Mouse (Mus musculus) heart, embryonic 10.5 days (tissue): ENCODE results near the gene Pidd1. TPM values are rescaled to one million over a fixed set of nuclear protein-coding genes. Genes with fewer than 3 reads are reported as not detected.

Experiments
- DNase-seq: peaks from one replicate; pipeline ENCODE4 v3.0.0-alpha.2; 2017; ENCODE audit warnings: low spot score
- H3K27ac ChIP-seq: fragments of 300-500 bp; sonication (generic); 2 replicates; pipeline ENCODE4 v1.5.1; 2016; ENCODE audit warnings: mild to moderate bottlenecking
- H3K27me3 ChIP-seq: fragments of 300-500 bp; sonication (generic); 2 replicates; pipeline ENCODE4 v1.6.1; 2016; ENCODE audit warnings: mild to moderate bottlenecking; ENCODE audit not compliant: poor library complexity, insufficient read depth, severe bottlenecking
- H3K36me3 ChIP-seq: fragments of 300-500 bp; sonication (generic); 2 replicates; pipeline ENCODE4 v1.6.1; 2016; ENCODE audit warnings: mild to moderate bottlenecking, moderate library complexity
- H3K4me1 ChIP-seq: fragments of 300-500 bp; sonication (generic); 2 replicates; pipeline ENCODE4 v1.6.1; 2016; ENCODE audit warnings: mild to moderate bottlenecking
- H3K4me3 ChIP-seq: fragments of 300-500 bp; sonication (generic); 2 replicates; pipeline ENCODE4 v1.5.1; 2016; ENCODE audit warnings: mild to moderate bottlenecking, moderate library complexity
- H3K9me3 ChIP-seq: fragments of 300-500 bp; sonication (generic); 2 replicates; pipeline ENCODE4 v1.6.1; 2016; ENCODE audit warnings: mild to moderate bottlenecking, moderate library complexity
- WGBS: fragments of 180-500 bp; shearing (Covaris S2); methylation state at CpG from one replicate; pipeline ENCODE4 v1.1.7; 2016; 5-methylcytosine and 5-hydroxymethylcytosine counted together
- polyA plus RNA-seq: library from polyadenylated mRNA; unstranded; fragments of >200 nt; fragmentation: Nextera tagmentation; extraction: Ambion mirVana; gene quantifications from 2 replicates; pipeline ENCODE4 v1.2.1, GENCODE M21; 2016

Pidd1 gene
- polyA plus RNA-seq, 1 experiment from 2014 or later = 18.0 TPM

- H3K27ac ChIP-seq = peak overlapping the region; percentile 95
- peaks cover 64% of the 10 kb centered on the region for H3K4me1 ChIP-seq
- no peak overlapping the region for H3K4me3 ChIP-seq
- 88% methylated on average over 18 of the region's 18 CpGs for WGBS
- H3K27me3 ChIP-seq = peaks cover 18% of the 10 kb centered on the region
- peaks cover 37% of the 10 kb centered on the region for H3K36me3 ChIP-seq
- no peak for DNase-seq
- H3K9me3 ChIP-seq = no peaks in the 10 kb centered on the region
Observed at GRCm38 (mm10) chr7:141469901-141470636, 26.2 kb upstream of the Pidd1 start.

- Histone ChIP-seq H3K9me3 (no peaks in the 10 kb centered on the region), H3K27ac (peak overlapping the region; percentile 95), H3K27me3 (peaks cover 25% of the 10 kb centered on the region), H3K4me3 (peak overlapping the region; percentile 87), H3K4me1 (peaks cover 71% of the 10 kb centered on the region), H3K36me3 (peaks cover 37% of the 10 kb centered on the region)
- WGBS = 85% methylated on average over 6 of the region's 6 CpGs
- DNase-seq = no peak
Observed at GRCm38 (mm10) chr7:141469352-141469751, 25.5 kb upstream of the Pidd1 start.

GRCm38 (mm10) chr7:141468522-141469211 is 24.8 kb upstream of the Pidd1 start:
- DNase-seq = peak; percentile 95
- H3K4me1 ChIP-seq = peaks cover 71% of the 10 kb centered on the region
- WGBS = 6% methylated on average over 8 of the region's 8 CpGs

GRCm38 (mm10) chr7:141468164-141468521 is 24.3 kb upstream of the Pidd1 start:
- peaks cover 37% of the 10 kb centered on the region for H3K36me3 ChIP-seq
- H3K27me3 ChIP-seq = peaks cover 37% of the 10 kb centered on the region
- H3K9me3 ChIP-seq = no peaks in the 10 kb centered on the region
- DNase-seq = no peak
- WGBS = 11% methylated on average over 5 of the region's 5 CpGs
- peaks cover 71% of the 10 kb centered on the region for H3K4me1 ChIP-seq
- H3K4me3 ChIP-seq = peak overlapping the region; percentile 87
- peak overlapping the region; percentile 95 for H3K27ac ChIP-seq

More at GRCm38 (mm10) chr7:141468522-141469211, 24.8 kb upstream of the Pidd1 start:
- Histone ChIP-seq H3K4me3 (peak overlapping the region; percentile 87), H3K36me3 (peaks cover 37% of the 10 kb centered on the region), H3K27me3 (peaks cover 32% of the 10 kb centered on the region), H3K9me3 (no peaks in the 10 kb centered on the region), H3K27ac (peak overlapping the region; percentile 95)

GRCm38 (mm10) chr7:141467230-141468030 is 23.6 kb upstream of the Pidd1 start, which contains the start of gene Cd151:
Gene Cd151 (plus strand): TSS chr7:141467392.
- H3K9me3 ChIP-seq = no peaks in the 10 kb centered on the region
- H3K27ac ChIP-seq = peak within 1 kb of the TSS; percentile 95
- peaks cover 32% of the 10 kb centered on the region for H3K36me3 ChIP-seq
- H3K4me3 ChIP-seq = peak within 1 kb of the TSS; percentile 87
- DNase-seq = peak; percentile 95
- H3K4me1 ChIP-seq = peaks cover 72% of the 10 kb centered on the region
- H3K27me3 ChIP-seq = peaks cover 44% of the 10 kb centered on the region
- WGBS = under 1% methylated on average over 52 of the region's 52 CpGs

GRCm38 (mm10) chr7:141466607-141467148 is 22.9 kb upstream of the Pidd1 start:
- 62% methylated on average over 10 of the region's 10 CpGs for WGBS
- peak overlapping the region; percentile 95 for H3K27ac ChIP-seq
- peaks cover 52% of the 10 kb centered on the region for H3K27me3 ChIP-seq
- peaks cover 26% of the 10 kb centered on the region for H3K36me3 ChIP-seq
- peaks cover 79% of the 10 kb centered on the region for H3K4me1 ChIP-seq
- peak overlapping the region; percentile 87 for H3K4me3 ChIP-seq
- no peak for DNase-seq
- H3K9me3 ChIP-seq = no peaks in the 10 kb centered on the region

- no peak overlapping the region for H3K4me3 ChIP-seq
- H3K36me3 ChIP-seq = peaks cover 20% of the 10 kb centered on the region
- H3K4me1 ChIP-seq = peaks cover 85% of the 10 kb centered on the region
- WGBS = 66% methylated on average over 7 of the region's 7 CpGs
- peaks cover 59% of the 10 kb centered on the region for H3K27me3 ChIP-seq
- DNase-seq = no peak
- H3K9me3 ChIP-seq = no peaks in the 10 kb centered on the region
- peak overlapping the region; percentile 70; the same call in 1 of the 2 replicates for H3K27ac ChIP-seq
Observed at GRCm38 (mm10) chr7:141466045-141466394, 22.2 kb upstream of the Pidd1 start.

GRCm38 (mm10) chr7:141465388-141466044 is 21.7 kb upstream of the Pidd1 start:
- Histone ChIP-seq H3K4me3 (peak overlapping the region; percentile 47), H3K36me3 (peaks cover 15% of the 10 kb centered on the region), H3K4me1 (peaks cover 89% of the 10 kb centered on the region), H3K27ac (peak overlapping the region; percentile 70), H3K9me3 (no peaks in the 10 kb centered on the region), H3K27me3 (peaks cover 64% of the 10 kb centered on the region)
- no peak for DNase-seq
- WGBS = 34% methylated on average over 10 of the region's 10 CpGs

- WGBS = 3% methylated on average over 38 of the region's 38 CpGs
- no peak for DNase-seq
- H3K36me3 ChIP-seq = peaks cover 8% of the 10 kb centered on the region
- H3K4me3 ChIP-seq = peak overlapping the region; percentile 47
- H3K4me1 ChIP-seq = peaks cover 81% of the 10 kb centered on the region
- H3K27me3 ChIP-seq = peaks cover 72% of the 10 kb centered on the region
- peak overlapping the region; percentile 70 for H3K27ac ChIP-seq
- H3K9me3 ChIP-seq = no peaks in the 10 kb centered on the region
Observed at GRCm38 (mm10) chr7:141464603-141465201, 20.9 kb upstream of the Pidd1 start.

- WGBS = 14% methylated on average over 12 of the region's 12 CpGs
- peaks cover 8% of the 10 kb centered on the region for H3K36me3 ChIP-seq
- no peaks in the 10 kb centered on the region for H3K9me3 ChIP-seq
- H3K27me3 ChIP-seq = peaks cover 79% of the 10 kb centered on the region
- DNase-seq = no peak
- peak overlapping the region; percentile 47 for H3K4me3 ChIP-seq
- peak overlapping the region; percentile 70 for H3K27ac ChIP-seq
- peaks cover 74% of the 10 kb centered on the region for H3K4me1 ChIP-seq
Observed at GRCm38 (mm10) chr7:141463824-141464602, 20.2 kb upstream of the Pidd1 start.

GRCm38 (mm10) chr7:141462333-141462821 is 18.6 kb upstream of the Pidd1 start:
- Histone ChIP-seq H3K27ac (peak overlapping the region; percentile 85), H3K27me3 (peaks cover 91% of the 10 kb centered on the region), H3K4me1 (peaks cover 58% of the 10 kb centered on the region)

More at GRCm38 (mm10) chr7:141462333-141462821, 18.6 kb upstream of the Pidd1 start:
- 10% methylated on average over 5 of the region's 5 CpGs for WGBS
- Histone ChIP-seq H3K36me3 (peaks cover 23% of the 10 kb centered on the region), H3K9me3 (no peaks in the 10 kb centered on the region), H3K4me3 (peak overlapping the region; percentile 67)
- DNase-seq = no peak
